Mouse (Mus musculus): ENCODE results near the gene Trim3.

GRCm38 (mm10) chr7:105581959-105582358, 51.4 kb downstream of the Trim3 start:
- TF ChIP-seq CTCF (IDR thresholded peaks at IDR 0.05; ENCODE audit: low read depth) = no peak
- TF ChIP-seq EP300 (IDR thresholded peaks at IDR 0.05; ENCODE audit: low read depth) = no peak

Data from heart, postnatal 0 days (tissue).